Mouse (Mus musculus) common myeloid progenitor, adult 5-6 weeks (primary cell): ENCODE data around the gene Gpsm2. TPM values are rescaled to one million over a fixed set of nuclear protein-coding genes. Genes with fewer than 3 reads are reported as not detected.
"Not testable (repeated sequence)": the region's sequence is repeated elsewhere in the genome, so short reads cannot be mapped to it uniquely, and the experiment has no call there.

Experiments used
- ATAC-seq: replicated peaks from 2 replicates; pipeline ENCODE4 v1.8.0; 2016; ENCODE audit warnings: low read depth, mild to moderate bottlenecking, moderate TSS enrichment, inconsistent platforms; ENCODE audit not compliant: poor library complexity, severe bottlenecking
- total RNA-seq: library from RNA; stranded (forward); fragments of 200-1000, 187-1606 nt; gene quantifications from 2 replicates; pipeline ENCODE4 v1.2.3, GENCODE M21; 2017

The Gpsm2 gene
- total RNA-seq, 1 experiment from 2014 or later, result 26.1 TPM

GRCm38 (mm10) chr3:108727776-108728175 lies 5.7 kb upstream of the Gpsm2 start:
- peak; percentile 72 for ATAC-seq

GRCm38 (mm10) chr3:108727344-108727743 lies 5.2 kb upstream of the Gpsm2 start:
- ATAC-seq, result peak; percentile 80

- ATAC-seq, result no peak
Observed at GRCm38 (mm10) chr3:108726413-108726812, 4.3 kb upstream of the Gpsm2 start.

GRCm38 (mm10) chr3:108721076-108721991 lies 775 bp downstream of the Gpsm2 start:
- ATAC-seq, result no peak

GRCm38 (mm10) chr3:108719761-108720160 lies 2.3 kb downstream of the Gpsm2 start:
- ATAC-seq, result no peak

- no peak for ATAC-seq
Observed at GRCm38 (mm10) chr3:108719357-108719756, 2.8 kb downstream of the Gpsm2 start.

GRCm38 (mm10) chr3:108717896-108718502 lies 4.1 kb downstream of the Gpsm2 start:
- peak; percentile 43 for ATAC-seq

GRCm38 (mm10) chr3:108714837-108715236 lies 7.3 kb downstream of the Gpsm2 start:
- ATAC-seq, result no peak

- ATAC-seq, result peak; percentile 30; the same call in 1 of the 2 replicates
Observed at GRCm38 (mm10) chr3:108713065-108713675, 8.9 kb downstream of the Gpsm2 start.

GRCm38 (mm10) chr3:108711296-108711695 lies 10.8 kb downstream of the Gpsm2 start:
- ATAC-seq, result no peak

GRCm38 (mm10) chr3:108702789-108703188 lies 19.3 kb downstream of the Gpsm2 start:
- ATAC-seq, result no peak

- no peak for ATAC-seq
Observed at GRCm38 (mm10) chr3:108701256-108701655, 20.9 kb downstream of the Gpsm2 start.

GRCm38 (mm10) chr3:108699786-108700185 lies 22.3 kb downstream of the Gpsm2 start:
- ATAC-seq, result no peak

GRCm38 (mm10) chr3:108698662-108699061 lies 23.4 kb downstream of the Gpsm2 start:
- no peak for ATAC-seq

- no peak for ATAC-seq
Observed at GRCm38 (mm10) chr3:108694321-108694720, 27.8 kb downstream of the Gpsm2 start.

- ATAC-seq, result 0 out of 2 replicates have a peak, but pooled peaks have one; percentile 18
Observed at GRCm38 (mm10) chr3:108689979-108690378, 32.1 kb downstream of the Gpsm2 start.

- ATAC-seq, result no peak
Observed at GRCm38 (mm10) chr3:108689446-108689845, 32.7 kb downstream of the Gpsm2 start.

- no peak for ATAC-seq
Observed at GRCm38 (mm10) chr3:108689015-108689441, 33.1 kb downstream of the Gpsm2 start.

GRCm38 (mm10) chr3:108685701-108686100 lies 36.4 kb downstream of the Gpsm2 start:
- ATAC-seq, result no peak

GRCm38 (mm10) chr3:108683597-108683996 lies 38.5 kb downstream of the Gpsm2 start:
- ATAC-seq, result not testable (repeated sequence)

GRCm38 (mm10) chr3:108681004-108681403 lies 41.1 kb downstream of the Gpsm2 start:
- ATAC-seq, result no peak
